Mouse (Mus musculus) left cerebral cortex, adult 2 months (tissue): ENCODE data around the gene Rdh13. TPM values are rescaled to one million over a fixed set of nuclear protein-coding genes. Genes with fewer than 3 reads are reported as not detected.

Experiments used
- DNase-seq, 2 experiments: peaks; one replicate each; pipeline ENCODE4 v3.0.0; 2021 to 2022; ENCODE audit warnings: low spot score in 2 of 2, mixed read lengths in 1 of 2; ENCODE audit errors: extremely low spot score in 1 of 2
- H3K27ac ChIP-seq: fragments of 200-600 bp; 2 replicates; pipeline ENCODE4 v1.8.1; 2022
- H3K4me3 ChIP-seq: fragments of 200-600 bp; 2 replicates; pipeline ENCODE4 v1.8.1; 2022
- CTCF ChIP-seq: fragments of 200-600 bp; IDR thresholded peaks from 2 replicates; pipeline ENCODE4 v1.8.1; 2022; ENCODE audit warnings: antibody characterized with exemption, mild to moderate bottlenecking, moderate library complexity
- intact Hi-C: fragments of 180-260 bp; cut with DNase I; formaldehyde crosslinking; loops from one replicate; pipeline ENCODE4 v1.15.1; 2025
- long read RNA-seq, 2 experiments: library from polyadenylated mRNA; stranded (forward); transcript quantifications; one replicate each; pipeline ENCODE4 v2.0.0; 2021; ENCODE audit warnings: borderline mapping rate in 2 of 2
- total RNA-seq, 2 experiments: library from RNA; stranded (reverse); gene quantifications; 2 replicates each; pipeline ENCODE4 v1.2.3; 2021

Gene Rdh13
- total RNA-seq, result 10 to 100 TPM; 25.1 to 29.3 TPM
- long read RNA-seq, experiment 1, partial matches to known transcripts, result 3 of 6 reads
- long read RNA-seq, experiment 1, other reads (novel, unspliced or antisense), result 3 of 6 reads
- long read RNA-seq, experiment 2, partial matches to known transcripts, result 2 of 4 reads
- long read RNA-seq, experiment 2, other reads (novel, unspliced or antisense), result 1 of 4 reads

DNA sequence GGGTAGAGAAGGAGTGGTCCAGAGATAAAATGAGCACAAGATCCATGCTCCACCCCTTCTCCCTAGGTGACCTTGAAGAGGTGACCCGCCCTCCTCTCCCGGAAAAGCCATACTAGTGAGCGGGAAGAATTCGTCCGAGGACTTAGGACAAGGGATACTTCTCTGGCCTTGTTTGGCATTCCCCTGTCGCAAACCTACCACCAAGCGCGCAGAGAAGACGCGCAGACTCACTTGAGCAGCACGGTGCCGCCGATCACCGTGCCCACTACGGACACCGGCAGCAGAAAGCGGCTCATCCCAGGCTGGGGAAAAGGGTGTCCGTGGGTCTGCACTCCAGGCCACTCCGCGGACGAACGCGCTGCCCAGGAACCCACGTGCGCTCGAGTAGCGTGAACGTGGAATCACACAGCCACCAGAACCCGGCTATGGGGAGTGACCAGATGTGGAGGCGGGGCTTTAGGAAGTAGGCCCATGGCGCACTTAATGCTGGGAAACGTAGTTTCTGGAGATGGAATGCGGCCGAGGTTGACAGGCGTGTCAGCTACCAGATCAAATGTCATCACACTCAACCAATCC, at the start of gene Rdh13:
Gene Rdh13 (minus strand): TSS at position 434 of the 576 bp plus-strand sequence.
- Histone ChIP-seq H3K27ac (peak within 1 kb of the TSS; percentile 93), H3K4me3 (peak within 1 kb of the TSS; percentile 90)
- peak; percentile 84 to 85 for DNase-seq
- TF ChIP-seq CTCF, result no peak; the same call in 1 of the 2 replicates
- intact Hi-C loops, result no loop called here

DNA sequence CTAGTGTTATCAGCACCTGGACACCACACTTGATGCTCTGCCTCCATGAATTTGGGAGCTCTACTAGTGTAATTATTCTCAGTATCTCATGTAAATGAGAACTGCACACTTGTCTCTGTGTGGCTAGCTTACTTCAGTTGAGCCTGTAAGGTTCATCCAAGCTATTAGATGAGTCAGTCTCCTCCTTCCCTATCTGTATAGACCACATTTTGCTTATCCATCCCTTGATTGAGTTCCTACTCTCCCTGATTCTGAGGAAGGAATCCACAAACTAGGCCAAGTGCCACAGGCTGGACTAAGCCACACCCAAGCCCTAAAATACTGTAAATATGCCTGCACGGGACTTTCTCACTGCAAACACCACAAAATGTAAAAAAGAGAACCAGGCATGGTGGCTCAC, 48.5 kb upstream of the Rdh13 start:
- no peak for TF ChIP-seq CTCF
- DNase-seq, result no peak
- intact Hi-C loops, result no loop called here
- H3K4me3 ChIP-seq, result no peak overlapping the region
- H3K27ac ChIP-seq, result no peak overlapping the region

GRCm38 (mm10) chr7:4492284-4493224, 47.1 kb upstream of the Rdh13 start:
- DNase-seq, result no peak
- H3K4me3 ChIP-seq, result no peak overlapping the region
- no peak for TF ChIP-seq CTCF
- no peak overlapping the region for H3K27ac ChIP-seq
- intact Hi-C loops, result no loop called here

GRCm38 (mm10) chr7:4491308-4491707, 45.9 kb upstream of the Rdh13 start:
- intact Hi-C loops, result no loop called here
- Histone ChIP-seq H3K4me3 (no peak overlapping the region), H3K27ac (no peak overlapping the region)
- DNase-seq, result no peak
- TF ChIP-seq CTCF, result no peak

DNA sequence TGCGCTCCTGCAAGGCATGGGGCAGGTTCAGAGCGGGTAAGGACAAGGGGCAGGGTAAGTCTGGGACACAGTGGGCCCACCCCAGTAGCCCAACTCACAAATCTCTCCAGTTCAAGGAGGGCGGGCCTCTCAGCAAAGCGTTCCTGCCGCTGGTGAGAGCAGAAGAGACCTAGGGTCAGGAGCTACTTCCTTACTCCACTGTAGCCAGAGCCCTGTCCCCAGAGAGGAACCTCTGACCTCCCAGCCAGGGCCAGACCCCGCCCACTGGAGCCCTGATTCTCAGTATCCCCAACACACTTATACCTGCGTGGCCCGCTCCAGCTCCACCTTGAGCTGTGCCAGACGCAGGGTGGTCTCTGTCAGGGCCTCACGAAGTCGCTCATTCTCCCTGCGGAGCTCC, 36.8 kb upstream of the Rdh13 start:
- intact Hi-C loops, result no loop called here
- TF ChIP-seq CTCF, result no peak
- Histone ChIP-seq H3K4me3 (no peak overlapping the region), H3K27ac (no peak overlapping the region)
- no peak for DNase-seq

- peak; percentile 68 for TF ChIP-seq CTCF
- DNase-seq, result peak in 1 of 2 experiments; percentile 52
- intact Hi-C loops, result loop anchor here (2.0 kb wide), 1 partner anchor 19 kb away; no protein-coding TSS in a partner anchor
- Histone ChIP-seq H3K27ac (no peak overlapping the region), H3K4me3 (no peak overlapping the region)
Observed at GRCm38 (mm10) chr7:4479674-4480073, 34.2 kb upstream of the Rdh13 start.

DNA sequence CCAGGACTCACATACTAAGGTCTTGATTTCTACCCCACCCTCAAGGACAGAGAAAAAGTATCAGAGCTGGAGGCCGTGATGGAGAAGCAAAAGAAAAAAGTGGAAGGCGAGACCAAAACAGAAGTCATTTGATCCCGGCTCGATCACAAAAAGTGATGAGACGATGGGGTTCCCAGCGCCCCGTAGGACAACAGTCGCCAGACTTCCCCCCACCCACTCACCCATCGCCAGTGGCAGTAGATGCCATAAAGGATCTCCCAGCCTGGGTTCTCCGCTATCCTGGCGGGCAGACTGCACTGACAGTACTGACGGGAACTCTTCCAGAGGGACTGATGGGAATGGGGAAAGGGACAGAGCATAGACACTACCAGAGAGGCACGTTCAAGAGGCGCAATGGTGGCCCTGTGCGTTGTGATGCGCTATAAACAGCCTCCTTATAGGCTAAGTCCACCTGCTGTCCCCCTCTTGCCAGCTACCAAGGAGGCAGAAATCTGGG, 33.4 kb upstream of the Rdh13 start:
- Histone ChIP-seq H3K4me3 (peak overlapping the region; percentile 55), H3K27ac (peak overlapping the region; percentile 53; the same call in 1 of the 2 replicates)
- intact Hi-C loops, result loop anchor here (2.0 kb wide), 1 partner anchor 20 kb away; no protein-coding TSS in a partner anchor
- TF ChIP-seq CTCF, result no peak
- no peak for DNase-seq

DNA sequence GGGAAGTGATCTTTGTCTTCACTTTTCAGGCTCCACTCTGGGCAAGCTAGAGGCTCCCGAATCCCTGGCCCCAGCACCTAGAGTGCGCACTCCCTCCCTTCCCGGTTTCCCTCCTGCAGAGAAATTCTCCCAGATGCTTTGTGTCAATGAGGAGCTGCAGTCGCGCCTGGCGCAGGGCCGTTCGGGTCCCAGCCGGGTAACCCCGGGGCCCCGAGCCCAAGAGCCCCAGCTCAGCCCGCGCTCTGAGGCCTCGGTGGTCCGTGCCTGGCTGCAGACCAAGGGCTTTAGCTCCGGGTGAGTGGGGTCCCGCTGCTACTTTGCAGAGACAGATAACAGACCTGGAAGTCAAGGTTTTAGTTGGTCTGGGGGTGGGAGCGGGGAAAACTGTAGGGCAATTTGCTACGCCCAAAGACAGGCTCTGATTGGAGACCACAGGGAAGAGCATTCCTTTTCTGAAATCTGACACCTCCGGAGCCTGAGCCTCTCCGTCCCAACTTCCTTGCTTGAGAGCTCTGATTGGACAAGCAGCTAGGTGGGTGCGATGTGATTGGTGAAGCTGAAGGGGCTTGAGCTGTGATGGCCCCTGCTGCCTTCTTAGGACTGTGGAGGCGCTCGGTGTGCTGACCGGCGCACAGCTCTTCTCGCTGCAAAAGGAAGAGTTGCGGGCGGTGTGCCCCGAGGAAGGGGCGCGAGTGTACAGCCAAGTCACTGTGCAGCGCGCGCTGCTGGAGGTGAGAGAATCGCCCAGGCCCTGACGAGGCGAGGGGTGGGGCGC, 32.8 kb upstream of the Rdh13 start:
- H3K27ac ChIP-seq, result peak overlapping the region; percentile 58
- H3K4me3 ChIP-seq, result peak overlapping the region; percentile 55
- intact Hi-C loops, result loop anchor here (2.0 kb wide), 1 partner anchor 21 kb away; no protein-coding TSS in a partner anchor
- peak; percentile 43 to 52 for DNase-seq
- TF ChIP-seq CTCF, result no peak

DNA sequence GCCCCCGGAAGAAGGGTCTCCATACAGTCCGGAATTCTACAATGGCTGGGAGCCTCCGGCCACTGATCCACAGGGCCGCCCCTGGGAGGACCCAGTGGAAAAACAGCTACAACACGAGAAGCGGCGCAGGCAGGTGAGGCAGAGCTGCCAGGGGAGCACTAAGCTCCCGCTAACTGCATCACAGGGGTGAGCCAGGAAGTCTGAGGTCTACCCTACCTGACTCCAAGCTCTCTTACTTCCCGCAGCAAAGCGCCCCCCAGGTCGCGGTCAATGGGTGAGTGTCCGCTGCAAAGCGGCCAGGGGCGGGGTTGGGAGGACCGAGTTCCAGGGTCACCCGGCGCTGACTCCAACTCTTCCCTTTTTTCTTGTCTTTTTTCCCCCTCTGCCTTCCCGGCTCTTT, 28.5 kb upstream of the Rdh13 start:
- no peak for DNase-seq
- intact Hi-C loops, result loop anchor here (5.0 kb wide), 3 partner anchors 327 to 872 kb away; partner anchors contain the start of gene Tmc4
- no peak for TF ChIP-seq CTCF
- Histone ChIP-seq H3K4me3 (no peak overlapping the region), H3K27ac (no peak overlapping the region)

DNA sequence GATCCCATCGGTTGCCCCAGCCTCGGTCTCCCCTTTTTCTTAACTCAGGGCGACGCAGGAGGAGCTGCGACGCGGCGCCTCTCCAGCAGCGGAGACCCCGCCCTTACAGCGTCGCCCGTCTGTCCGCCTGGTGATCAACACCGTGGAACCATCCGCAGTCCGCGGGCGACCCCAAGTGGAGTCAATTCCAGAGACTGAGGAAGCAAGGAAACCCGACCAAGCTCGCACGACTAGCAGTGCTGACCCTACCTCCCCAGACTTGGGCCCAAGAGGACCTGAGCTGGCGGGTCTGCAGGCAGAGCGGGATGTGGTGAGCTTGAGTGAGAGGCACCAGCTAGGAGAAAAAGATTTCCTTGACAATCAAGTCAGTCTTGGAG, 25.7 kb upstream of the Rdh13 start:
- H3K4me3 ChIP-seq, result peak overlapping the region; percentile 60
- H3K27ac ChIP-seq, result no peak overlapping the region; the same call in 1 of the 2 replicates
- intact Hi-C loops, result loop anchor here (2.0 to 5.0 kb wide), 4 partner anchors 40 to 869 kb away; partner anchors contain the start of gene Tmc4
- TF ChIP-seq CTCF, result peak; percentile 71
- DNase-seq, result peak; percentile 88 to 89
